Mouse (Mus musculus) stomach, embryonic 16.5 days (tissue): ENCODE results near the gene Ehf. TPM values are rescaled to one million over a fixed set of nuclear protein-coding genes. Genes with fewer than 3 reads are reported as not detected.

Experiments used
- ATAC-seq: fragments of 200-750 bp; cut with Nextera tagmentation; 2 replicates; pipeline ENCODE4 v1.8.0; 2017; ENCODE audit warnings: moderate number of reproducible peaks, moderate TSS enrichment; ENCODE audit not compliant: insufficient read depth, low FRiP score
- H3K27ac ChIP-seq: fragments of 300-500 bp; sonication (generic); 2 replicates; pipeline ENCODE4 v1.5.1; 2014; ENCODE audit warnings: low read length
- H3K27me3 ChIP-seq: fragments of 300-500 bp; sonication (generic); 2 replicates; pipeline ENCODE4 v1.6.1; 2014; ENCODE audit warnings: low read length, control low read depth, mixed read lengths; ENCODE audit not compliant: control insufficient read depth, insufficient read depth
- H3K36me3 ChIP-seq: fragments of 300-500 bp; sonication (generic); 2 replicates; pipeline ENCODE4 v1.6.1; 2014; ENCODE audit warnings: low read length; ENCODE audit not compliant: control insufficient read depth, insufficient read depth
- H3K4me1 ChIP-seq: fragments of 300-500 bp; sonication (generic); 2 replicates; pipeline ENCODE4 v1.6.1; 2014; ENCODE audit warnings: low read length, control low read depth, mixed read lengths; ENCODE audit not compliant: control insufficient read depth, insufficient read depth
- H3K4me2 ChIP-seq: fragments of 300-500 bp; sonication (generic); 2 replicates; pipeline ENCODE4 v1.6.1; 2014; ENCODE audit warnings: low read depth, low read length, mixed read lengths
- H3K4me3 ChIP-seq: fragments of 300-500 bp; sonication (generic); replicated peaks from 2 replicates; pipeline ENCODE4 v1.5.1; 2014; ENCODE audit warnings: mild to moderate bottlenecking, low read length
- H3K9ac ChIP-seq: fragments of 300-500 bp; sonication (generic); 2 replicates; pipeline ENCODE4 v1.6.1; 2014; ENCODE audit warnings: low read length
- H3K9me3 ChIP-seq: fragments of 300-500 bp; sonication (generic); replicated peaks from 2 replicates; pipeline ENCODE4 v1.6.1; 2016; ENCODE audit warnings: low read length, control low read depth; ENCODE audit not compliant: control insufficient read depth
- WGBS: fragments of 180-500 bp; shearing (Covaris S2); extraction: QIAGEN DNeasy Blood & Tissue Kit; methylation state at CpG from one replicate; pipeline ENCODE4 v1.1.7; 2014; 5-methylcytosine and 5-hydroxymethylcytosine counted together
- polyA plus RNA-seq: library from polyadenylated mRNA; unstranded; fragments of >200 nt; fragmentation: Nextera tagmentation; extraction: Ambion mirVana; gene quantifications from 2 replicates; pipeline ENCODE4 v1.2.1, GENCODE M21; 2015

The Ehf gene
- polyA plus RNA-seq, result 39.1 and 52.8 TPM in 2 replicates

DNA sequence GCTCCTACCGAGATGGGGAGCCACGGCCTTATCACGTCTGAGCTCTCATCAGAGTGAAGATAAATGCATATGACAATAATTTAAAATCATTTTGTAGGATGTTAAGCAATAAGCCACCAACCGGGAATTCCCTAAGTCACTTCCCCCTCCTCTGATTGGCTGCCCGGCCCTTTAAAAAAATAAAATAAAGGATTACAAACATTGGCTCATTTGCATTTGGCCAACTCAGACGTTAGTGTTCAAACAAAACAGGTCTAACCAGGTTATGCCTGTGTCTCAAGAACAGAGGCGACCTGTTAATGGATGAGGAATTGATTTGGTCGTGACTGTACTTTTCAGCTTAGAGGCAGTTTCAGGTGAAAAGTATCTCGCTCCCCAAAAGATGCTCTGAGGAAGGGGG lies at the start of gene Ehf:
Gene Ehf, minus strand, starts transcription at position 147 of the 400 bp plus-strand sequence.
- peak; percentile 78 for ATAC-seq
- H3K36me3 ChIP-seq, result no peaks in the 10 kb centered on the region
- peak within 1 kb of the TSS; percentile 41 for H3K4me3 ChIP-seq
- H3K27me3 ChIP-seq, result no peaks in the 10 kb centered on the region
- H3K9ac ChIP-seq, result peak within 1 kb of the TSS; percentile 65
- WGBS, result 39% methylated on average over 9 of the region's 9 CpGs
- no peaks in the 10 kb centered on the region; the same call in 1 of the 2 replicates for H3K4me1 ChIP-seq
- H3K9me3 ChIP-seq, result no peaks in the 10 kb centered on the region
- H3K4me2 ChIP-seq, result peak within 1 kb of the TSS; percentile 42
- H3K27ac ChIP-seq, result peak within 1 kb of the TSS; percentile 90

DNA sequence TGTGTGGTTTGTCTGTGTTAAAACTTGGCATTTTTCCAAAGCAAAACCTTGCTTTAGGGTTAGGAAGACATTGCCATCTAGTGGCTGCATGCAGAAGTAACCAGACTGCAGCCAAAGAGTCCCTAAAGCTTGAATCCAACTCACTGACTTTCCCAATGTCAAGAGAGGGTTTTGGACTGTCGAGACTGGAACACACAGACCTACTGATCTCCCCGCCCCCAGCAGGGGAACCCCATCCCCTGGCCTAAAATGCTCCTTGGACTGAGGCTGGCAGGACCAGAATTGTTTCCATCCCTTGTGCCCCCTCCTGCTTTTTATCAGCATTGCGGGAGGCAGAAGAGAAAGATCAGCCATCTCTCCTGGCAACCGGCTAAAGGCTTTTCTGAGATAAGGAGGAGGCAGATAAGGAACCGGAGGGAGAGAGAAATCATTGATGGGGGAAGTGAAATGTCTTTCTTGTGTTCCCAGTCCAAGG lies 44.4 kb upstream of the Ehf start:
- H3K9me3 ChIP-seq, result no peaks in the 10 kb centered on the region
- H3K9ac ChIP-seq, result peak overlapping the region; percentile 36; the same call in 1 of the 2 replicates
- H3K27me3 ChIP-seq, result no peaks in the 10 kb centered on the region
- peak; percentile 18; the same call in 1 of the 2 replicates for ATAC-seq
- WGBS, result 6% methylated on average over 5 of the region's 5 CpGs
- no peaks in the 10 kb centered on the region for H3K36me3 ChIP-seq
- H3K4me3 ChIP-seq, result 0 out of 2 replicates have a peak overlapping the region, but pooled peaks have one; percentile 5
- peak overlapping the region; percentile 33; the same call in 1 of the 2 replicates for H3K4me2 ChIP-seq
- H3K4me1 ChIP-seq, result 0 out of 2 replicates have a peak, but pooled peaks cover 2% of the 10 kb centered on the region
- 0 out of 2 replicates have a peak overlapping the region, but pooled peaks have one; percentile 7 for H3K27ac ChIP-seq

DNA sequence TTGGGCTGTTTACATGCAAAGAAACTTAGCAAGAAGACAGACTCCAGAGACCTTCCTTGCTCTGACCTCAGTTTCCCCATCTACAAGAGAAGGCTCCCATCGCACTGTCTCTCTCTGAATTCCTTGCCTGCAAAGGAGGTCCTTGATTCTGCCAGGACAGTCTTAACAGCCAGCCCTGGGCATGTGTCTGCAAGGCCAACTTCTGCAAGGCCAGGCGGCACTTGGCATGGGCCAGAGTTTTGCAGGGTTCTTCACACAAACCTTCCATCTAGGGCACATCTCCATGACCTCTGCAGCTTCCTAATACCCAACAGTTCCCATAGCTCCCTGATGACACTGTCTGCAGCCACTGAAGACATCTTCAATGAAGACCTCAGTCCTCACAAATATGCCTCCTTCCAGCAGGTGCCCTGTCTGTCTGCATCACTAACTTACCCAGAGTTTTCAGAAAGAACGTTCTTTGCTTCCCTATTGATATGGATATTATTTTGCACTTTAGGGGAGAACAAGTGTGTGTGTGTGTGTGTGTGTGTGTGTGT lies 43.7 kb upstream of the Ehf start:
- Histone ChIP-seq H3K4me2 (no peak overlapping the region), H3K4me1 (0 out of 2 replicates have a peak, but pooled peaks cover 2% of the 10 kb centered on the region), H3K36me3 (no peaks in the 10 kb centered on the region), H3K4me3 (no peak overlapping the region), H3K9ac (no peak overlapping the region), H3K27me3 (no peaks in the 10 kb centered on the region), H3K9me3 (no peaks in the 10 kb centered on the region), H3K27ac (no peak overlapping the region)
- 78% methylated on average over 3 of the region's 3 CpGs for WGBS
- no peak for ATAC-seq

DNA sequence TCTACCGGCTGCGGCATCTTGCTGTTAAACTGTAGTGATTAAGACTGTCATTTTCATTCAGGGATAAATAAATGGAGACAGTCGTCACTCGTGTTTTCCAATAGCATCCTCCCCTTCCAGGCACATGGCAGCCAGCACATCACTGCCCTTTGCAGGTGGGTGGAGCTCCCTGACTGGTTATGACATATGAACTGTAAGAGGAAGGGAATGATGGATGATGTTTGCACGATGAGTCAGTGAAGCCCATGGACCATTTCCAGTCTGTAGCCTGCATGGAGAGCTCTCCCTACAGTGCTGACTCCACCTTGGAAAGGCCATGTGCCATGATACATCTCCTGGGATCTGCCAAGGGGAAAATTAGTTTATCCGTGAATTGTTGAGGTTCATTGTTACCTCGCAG lies 40.5 kb upstream of the Ehf start:
- WGBS, result 58% methylated on average over 7 of the region's 7 CpGs
- Histone ChIP-seq H3K4me3 (no peak overlapping the region), H3K27ac (peak overlapping the region; percentile 62; the same call in 1 of the 2 replicates), H3K9me3 (no peaks in the 10 kb centered on the region), H3K9ac (no peak overlapping the region), H3K27me3 (no peaks in the 10 kb centered on the region), H3K4me2 (no peak overlapping the region), H3K4me1 (0 out of 2 replicates have a peak, but pooled peaks cover 2% of the 10 kb centered on the region), H3K36me3 (no peaks in the 10 kb centered on the region)
- ATAC-seq, result peak; percentile 59; the same call in 1 of the 2 replicates

DNA sequence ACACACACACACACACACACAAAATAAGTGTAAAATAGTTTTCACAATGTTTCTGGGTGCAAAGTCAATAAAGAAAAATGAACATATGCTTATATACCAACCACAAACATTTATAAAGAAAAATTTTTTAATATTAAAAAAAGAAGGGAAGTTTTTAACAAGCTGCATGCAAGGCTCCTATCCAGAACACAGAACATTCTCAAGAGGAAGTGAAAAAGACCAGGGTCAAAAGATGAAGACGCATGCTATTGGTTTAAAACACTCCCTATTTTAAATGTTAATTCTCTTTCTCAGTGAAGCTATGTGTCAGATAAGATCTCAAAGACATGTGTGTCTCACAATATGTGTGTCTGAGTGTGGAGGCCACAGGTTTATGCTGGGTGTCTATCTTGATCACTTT lies 39.0 kb upstream of the Ehf start:
- Histone ChIP-seq H3K27ac (no peak overlapping the region), H3K9ac (no peak overlapping the region)
- ATAC-seq, result no peak

DNA sequence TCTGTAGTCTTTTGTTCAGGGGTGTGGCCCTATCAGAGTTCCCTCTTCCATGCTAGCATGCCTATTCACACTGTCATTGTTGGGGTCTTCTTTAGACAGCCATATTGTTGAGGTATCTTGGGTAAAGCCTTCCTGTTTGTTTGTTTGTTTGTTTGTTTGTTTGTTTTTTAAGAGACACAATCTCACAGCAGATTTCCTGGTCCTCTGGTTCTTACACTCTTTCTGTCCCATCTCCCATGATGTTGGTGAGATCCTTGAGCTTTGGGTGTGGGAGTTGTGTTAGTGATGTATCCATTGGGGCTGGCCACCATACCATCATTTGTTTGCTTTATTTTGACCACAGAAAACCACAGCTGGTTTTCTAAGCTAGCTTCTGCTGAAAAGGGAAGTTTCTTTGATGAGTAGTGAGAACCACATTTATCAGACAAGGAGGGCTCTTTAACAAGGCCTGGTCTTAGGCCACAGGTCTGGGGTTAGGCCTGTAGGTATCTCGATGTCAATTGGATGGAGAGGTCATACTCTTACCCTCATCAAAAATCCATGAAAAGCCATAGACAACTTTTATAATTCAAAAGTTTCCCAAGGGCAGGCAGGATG lies 38.4 kb upstream of the Ehf start:
- no peak overlapping the region for H3K4me3 ChIP-seq
- H3K4me2 ChIP-seq, result no peak overlapping the region
- WGBS, result 95% methylated on average over 1 of the region's 1 CpGs
- ATAC-seq, result no peak
- H3K4me1 ChIP-seq, result no peaks in the 10 kb centered on the region
- H3K27ac ChIP-seq, result no peak overlapping the region
- no peaks in the 10 kb centered on the region for H3K36me3 ChIP-seq
- H3K9me3 ChIP-seq, result no peaks in the 10 kb centered on the region
- H3K27me3 ChIP-seq, result no peaks in the 10 kb centered on the region
- H3K9ac ChIP-seq, result no peak overlapping the region

More for the DNA sequence above, 39.0 kb upstream of the Ehf start:
- whole genome bisulfite sequencing, result 80% methylated on average over 1 of the region's 1 CpGs
- Histone ChIP-seq H3K4me1 (no peaks in the 10 kb centered on the region), H3K27me3 (no peaks in the 10 kb centered on the region), H3K9me3 (no peaks in the 10 kb centered on the region), H3K4me2 (no peak overlapping the region), H3K36me3 (no peaks in the 10 kb centered on the region), H3K4me3 (no peak overlapping the region)

DNA sequence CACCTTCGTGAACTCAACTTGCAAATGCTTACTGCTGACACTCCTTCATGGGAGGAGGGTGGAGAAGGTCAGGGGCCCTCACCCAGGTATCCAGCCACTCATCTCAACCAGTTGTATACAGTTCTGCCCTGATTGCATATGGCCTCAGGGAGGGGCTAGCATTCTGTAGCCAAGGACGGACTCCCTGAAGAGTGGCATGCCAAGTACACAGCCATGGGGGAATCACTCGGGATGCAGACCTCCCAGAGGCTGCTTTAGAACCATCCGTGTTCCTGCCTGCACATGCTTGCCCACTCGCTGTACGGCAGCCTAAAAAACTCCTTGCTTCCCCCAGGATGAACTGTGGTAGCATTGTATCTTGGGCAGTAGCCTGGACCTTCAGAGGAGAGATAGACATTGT lies 35.6 kb upstream of the Ehf start:
- Histone ChIP-seq H3K4me2 (no peak overlapping the region), H3K9ac (no peak overlapping the region), H3K36me3 (no peaks in the 10 kb centered on the region), H3K4me3 (no peak overlapping the region), H3K27ac (no peak overlapping the region), H3K4me1 (no peaks in the 10 kb centered on the region), H3K27me3 (no peaks in the 10 kb centered on the region), H3K9me3 (no peaks in the 10 kb centered on the region)
- WGBS, result 72% methylated on average over 6 of the region's 6 CpGs
- no peak for ATAC-seq

DNA sequence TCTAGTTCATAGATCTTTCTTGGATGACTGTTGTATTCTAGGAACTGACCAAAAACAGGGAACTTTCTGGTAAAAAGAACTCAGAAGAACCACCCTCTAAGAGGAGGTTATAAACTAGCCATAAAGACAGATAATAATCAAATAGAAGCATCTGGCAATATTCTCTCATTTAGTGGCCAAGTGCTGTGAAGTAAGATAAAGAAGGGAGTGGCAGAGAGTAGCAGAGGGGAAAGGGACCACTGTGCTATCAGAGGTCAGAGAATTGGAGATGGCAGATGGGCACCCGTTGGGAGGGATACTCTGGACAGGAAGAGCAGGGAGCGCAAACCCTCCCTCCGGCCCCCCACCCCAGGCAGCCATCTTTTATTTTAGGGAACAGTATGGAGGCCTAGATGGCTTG lies 34.3 kb upstream of the Ehf start:
- 81% methylated on average over 3 of the region's 3 CpGs for WGBS
- no peak overlapping the region for H3K27ac ChIP-seq
- no peak overlapping the region for H3K4me2 ChIP-seq
- ATAC-seq, result no peak
- no peak overlapping the region for H3K9ac ChIP-seq
- H3K9me3 ChIP-seq, result no peaks in the 10 kb centered on the region
- H3K36me3 ChIP-seq, result no peaks in the 10 kb centered on the region
- no peak overlapping the region for H3K4me3 ChIP-seq
- H3K4me1 ChIP-seq, result no peaks in the 10 kb centered on the region
- H3K27me3 ChIP-seq, result no peaks in the 10 kb centered on the region

DNA sequence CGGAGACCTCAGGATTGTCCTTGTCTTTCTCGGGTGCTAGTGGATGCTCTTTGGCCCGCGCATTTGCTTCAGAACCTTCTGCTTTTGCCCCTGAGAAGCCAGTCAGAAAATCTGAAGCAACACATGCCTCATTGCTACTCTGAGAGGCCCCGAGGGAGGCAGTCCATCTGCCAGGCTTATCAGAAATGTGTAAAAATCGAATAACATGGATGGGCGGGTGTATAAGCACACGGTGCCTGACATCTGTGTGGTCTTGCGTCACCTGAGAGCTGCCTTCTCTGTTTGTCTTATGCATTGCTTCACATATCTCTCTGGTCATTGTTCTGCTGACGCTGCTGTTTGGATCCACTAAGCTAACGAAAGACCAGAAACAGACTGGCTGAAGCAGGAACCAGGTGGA lies 33.5 kb upstream of the Ehf start:
- 60% methylated on average over 11 of the region's 11 CpGs for WGBS
- Histone ChIP-seq H3K4me3 (no peak overlapping the region), H3K9me3 (no peaks in the 10 kb centered on the region), H3K4me1 (no peaks in the 10 kb centered on the region), H3K9ac (no peak overlapping the region), H3K27me3 (no peaks in the 10 kb centered on the region), H3K4me2 (no peak overlapping the region), H3K36me3 (no peaks in the 10 kb centered on the region), H3K27ac (no peak overlapping the region)
- ATAC-seq, result no peak
